Mouse (Mus musculus) kidney, adult 2 months (tissue): Measurements from ENCODE around the gene Kri1. TPM values are rescaled to one million over a fixed set of nuclear protein-coding genes. Genes with fewer than 3 reads are reported as not detected.
"Not testable (repeated sequence)": the region's sequence is repeated elsewhere in the genome, so short reads cannot be mapped to it uniquely, and the experiment has no call there.

Source experiments
- DNase-seq: peaks from one replicate; pipeline ENCODE4 v3.0.0; 2021
- H3K27ac ChIP-seq: fragments of 200-500 bp; 2 replicates; pipeline ENCODE4 v1.5.1; 2012; ENCODE audit warnings: low read depth, low read length, control low read depth, inconsistent platforms; ENCODE audit not compliant: insufficient read depth
- H3K27me3 ChIP-seq: fragments of 200-500 bp; replicated peaks from 2 replicates; pipeline ENCODE4 v1.6.1; 2012; ENCODE audit warnings: mild to moderate bottlenecking, moderate library complexity, low read length, inconsistent platforms; ENCODE audit not compliant: control insufficient read depth, insufficient read depth
- H3K36me3 ChIP-seq: fragments of 200-500 bp; 2 replicates; pipeline ENCODE4 v1.6.1; 2012; ENCODE audit warnings: mild to moderate bottlenecking, moderate library complexity, low read length, inconsistent platforms; ENCODE audit not compliant: control insufficient read depth, insufficient read depth
- H3K4me1 ChIP-seq: fragments of 200-500 bp; 2 replicates; pipeline ENCODE4 v1.6.1; 2011; ENCODE audit warnings: low read length; ENCODE audit not compliant: control insufficient read depth, insufficient read depth
- H3K4me3 ChIP-seq: fragments of 200-500 bp; 2 replicates; pipeline ENCODE4 v1.5.1; 2011; ENCODE audit warnings: mild to moderate bottlenecking, low read depth, low read length, control low read depth; ENCODE audit not compliant: insufficient read depth
- CTCF ChIP-seq: fragments of 200-500 bp; conservative IDR thresholded peaks from 2 replicates; pipeline ENCODE4 v1.5.1; 2011; ENCODE audit warnings: low read depth, mild to moderate bottlenecking, control low read depth, low read length, moderate library complexity, mixed read lengths; ENCODE audit not compliant: insufficient read depth, insufficient read length
- POLR2A ChIP-seq: fragments of 200-500 bp; IDR thresholded peaks from one replicate; pipeline ENCODE4 v1.6.1; 2011; ENCODE audit warnings: low read depth, low read length, control low read depth
- WGBS: fragments of 180-500 bp; shearing (Covaris S2); methylation state at CpG from one replicate; pipeline ENCODE4 v1.1.7; 2018; 5-methylcytosine and 5-hydroxymethylcytosine counted together
- polyA plus RNA-seq: library from polyadenylated mRNA; depleted of rRNA; stranded (reverse); fragments of >200 nt; gene quantifications from 2 replicates; pipeline ENCODE4 v1.2.3, GENCODE M21; 2012

Gene Kri1
- polyA plus RNA-seq, 1 experiment, result 14.2 TPM

GRCm38 (mm10) chr9:21273520-21274228 lies 14.1 kb downstream of the Kri1 start:
- Histone ChIP-seq H3K36me3 (peaks cover 6% of the 10 kb centered on the region), H3K27ac (no peak overlapping the region), H3K4me3 (no peak overlapping the region), H3K4me1 (no peaks in the 10 kb centered on the region), H3K27me3 (no peaks in the 10 kb centered on the region)
- WGBS, result 75% methylated on average over 7 of the region's 7 CpGs
- TF ChIP-seq CTCF (no peak), POLR2A (no peak)
- peak; percentile 40 for DNase-seq

GRCm38 (mm10) chr9:21273094-21273493 lies 14.7 kb downstream of the Kri1 start:
- Histone ChIP-seq H3K4me3 (no peak overlapping the region), H3K4me1 (no peaks in the 10 kb centered on the region), H3K36me3 (peaks cover 8% of the 10 kb centered on the region), H3K27me3 (no peaks in the 10 kb centered on the region), H3K27ac (no peak overlapping the region)
- TF ChIP-seq CTCF, result no peak
- TF ChIP-seq POLR2A, result no peak
- 70% methylated on average over 8 of the region's 8 CpGs for WGBS
- no peak for DNase-seq

- no peak for DNase-seq
- Histone ChIP-seq H3K27me3 (no peaks in the 10 kb centered on the region), H3K36me3 (peaks cover 8% of the 10 kb centered on the region), H3K4me1 (no peaks in the 10 kb centered on the region), H3K27ac (no peak overlapping the region), H3K4me3 (no peak overlapping the region)
- TF ChIP-seq CTCF, result no peak
- no peak for TF ChIP-seq POLR2A
- WGBS, result 90% methylated on average over 9 of the region's 9 CpGs
Measured at GRCm38 (mm10) chr9:21272391-21272790, 15.4 kb downstream of the Kri1 start.

GRCm38 (mm10) chr9:21269590-21269989 lies 18.2 kb downstream of the Kri1 start:
- not testable (repeated sequence) for H3K4me3 ChIP-seq, H3K4me1 ChIP-seq, H3K36me3 ChIP-seq, H3K27ac ChIP-seq, H3K27me3 ChIP-seq, DNase-seq
- WGBS, result 66% methylated on average over 5 of the region's 5 CpGs

- Histone ChIP-seq H3K36me3 (peaks cover 8% of the 10 kb centered on the region), H3K27me3 (no peaks in the 10 kb centered on the region), H3K4me1 (peaks cover 9% of the 10 kb centered on the region; the same call in 1 of the 2 replicates), H3K27ac (no peak overlapping the region), H3K4me3 (no peak overlapping the region)
- WGBS, result 82% methylated on average over 16 of the region's 16 CpGs
- TF ChIP-seq POLR2A, result no peak
- TF ChIP-seq CTCF, result no peak
- no peak for DNase-seq
Measured at GRCm38 (mm10) chr9:21268305-21268704, 19.5 kb downstream of the Kri1 start.

- Histone ChIP-seq H3K27ac (no peak overlapping the region), H3K27me3 (no peaks in the 10 kb centered on the region), H3K4me3 (0 out of 2 replicates have a peak overlapping the region, but pooled peaks have one; percentile 1), H3K4me1 (peaks cover 9% of the 10 kb centered on the region; the same call in 1 of the 2 replicates), H3K36me3 (peaks cover 5% of the 10 kb centered on the region)
- DNase-seq, result no peak
- WGBS, result 68% methylated on average over 5 of the region's 5 CpGs
- no peak for TF ChIP-seq CTCF
- no peak for TF ChIP-seq POLR2A
Measured at GRCm38 (mm10) chr9:21266889-21267288, 20.9 kb downstream of the Kri1 start.

GRCm38 (mm10) chr9:21265611-21266010 lies 22.2 kb downstream of the Kri1 start:
- peaks cover 9% of the 10 kb centered on the region; the same call in 1 of the 2 replicates for H3K4me1 ChIP-seq
- peak overlapping the region; percentile 97 for H3K4me3 ChIP-seq
- DNase-seq, result peak; percentile 85
- peak; percentile 40 for TF ChIP-seq POLR2A
- no peak for TF ChIP-seq CTCF
- H3K27ac ChIP-seq, result peak overlapping the region; percentile 97
- 4% methylated on average over 11 of the region's 11 CpGs for WGBS
- H3K36me3 ChIP-seq, result peaks cover 5% of the 10 kb centered on the region
- H3K27me3 ChIP-seq, result no peaks in the 10 kb centered on the region
